ENCODE assay signal across 8 mouse cellular contexts in genomic region chr17:56613236-56613844, GRCm38 (mm10). TPM values are rescaled to one million over a fixed set of nuclear protein-coding genes. Genes with fewer than 3 reads are reported as not detected.
DNase-seq lines count a peak whose midpoint lies in the region; ATAC-seq lines count a peak whose summit lies in the region.

TSS of gene Rpl36 (plus strand) at chr17:56613416.

- peak within 1 kb of the TSS; percentile 81 for H3K4me2 ChIP-seq in intestine, embryonic 14.5 days (ENCODE audit: low read length)

- H3K27me3 ChIP-seq in intestine, embryonic 14.5 days (replicated peaks; ENCODE audit: control insufficient read depth, insufficient read depth, low read length), result no peaks in the 10 kb centered on the region

- H3K4me1 ChIP-seq in intestine, embryonic 14.5 days (replicated peaks; ENCODE audit: control insufficient read depth, insufficient read depth, low read length), result peaks cover 19% of the 10 kb centered on the region

- peak within 1 kb of the TSS; percentile 89 for H3K27ac ChIP-seq in intestine, embryonic 14.5 days (ENCODE audit: low read depth)

- peak; percentile 49 for ATAC-seq in intestine, embryonic 14.5 days (replicated peaks; ENCODE audit: low FRiP score, low TSS enrichment, low read depth)

- peak; percentile 95 to 99 for DNase-seq in adrenal gland, adult (ENCODE audit: inconsistent age in 2 of 2, low spot score in 1 of 2)
- peak; percentile 95 for DNase-seq in embryo, embryonic 10.5 days (ENCODE audit: low spot score)
- DNase-seq in gastrocnemius, postnatal 25 days, result peak; percentile 92
- peak; percentile 98 for DNase-seq in intestine, embryonic 14.5 days (ENCODE audit: low spot score)
- peak; percentile 98 to 99 for DNase-seq in left cerebral cortex, postnatal 14 days (ENCODE audit: low spot score in 2 of 2)
- peak; percentile 94 for DNase-seq in mesoderm, embryonic 11.5 days (ENCODE audit: low read depth, low spot score)
- DNase-seq in right cerebral cortex, postnatal 36 days (ENCODE audit: low spot score in 2 of 2), result peak; percentile 93 to 94
- DNase-seq in yolk sac, embryonic 10.5 days (ENCODE audit: low spot score), result peak; percentile 92

- no peaks in the 10 kb centered on the region for H3K9me3 ChIP-seq in intestine, embryonic 14.5 days (ENCODE audit: control insufficient read depth, low read length)

- peaks cover 41% of the 10 kb centered on the region for H3K36me3 ChIP-seq in intestine, embryonic 14.5 days (ENCODE audit: control insufficient read depth, insufficient read depth, low read length)

- intact Hi-C loops in left cerebral cortex, postnatal 14 days (cut with DNase I), result no loop called here

- H3K4me3 ChIP-seq in intestine, embryonic 14.5 days (ENCODE audit: low read depth, low read length), result peak within 1 kb of the TSS; percentile 77

- under 1% methylated on average over 52 of the region's 52 CpGs for WGBS in intestine, embryonic 14.5 days

- peak within 1 kb of the TSS; percentile 92 for H3K9ac ChIP-seq in intestine, embryonic 14.5 days (ENCODE audit: low read length)

RNA-seq across cellular contexts. Expression of gene Rpl36, which starts in this region (rescaled TPM):
- total RNA-seq in gastrocnemius, postnatal 25 days (2021), result 100 to 1,000 TPM; 502 to 523 TPM
- 2,427 and 2,673 TPM in 2 replicates for polyA plus RNA-seq in intestine, embryonic 14.5 days (2014; fragmentation: Nextera tagmentation; extraction: Ambion mirVana)
- 100 to 1,000 TPM; 342 to 390 TPM for total RNA-seq in left cerebral cortex, postnatal 14 days (2021)

Comparison
In these comparisons a context has a peak if more than half of its experiments do, and no peak if none do; other contexts are left out.
1. Peak in every context shown above with its lines: DNase-seq, ATAC-seq, H3K4me3 ChIP-seq and H3K27ac ChIP-seq.